Mouse (Mus musculus) CH12.LX (cell line): ENCODE results near the gene Nt5m. TPM values are rescaled to one million over a fixed set of nuclear protein-coding genes. Genes with fewer than 3 reads are reported as not detected.

ENCODE experiments used
- DNase-seq: peaks from one replicate; pipeline ENCODE4 v3.0.0-alpha.2; 2013; ENCODE audit errors: extremely low read depth
- H3K27ac ChIP-seq: 2 replicates; pipeline ENCODE4 v1.5.1; 2012; ENCODE audit warnings: low read depth, mild to moderate bottlenecking, control low read depth, moderate library complexity; ENCODE audit not compliant: insufficient read depth
- H3K27me3 ChIP-seq: replicated peaks from 2 replicates; pipeline ENCODE3; 2012; ENCODE audit warnings: inconsistent platforms
- H3K36me3 ChIP-seq, 2 experiments: replicated peaks in 1 of 2; 2 replicates each; pipeline versions ENCODE3 to v1.6.1; 2012; ENCODE audit warnings: inconsistent platforms in 1 of 2, low read length in 1 of 2, mild to moderate bottlenecking in 1 of 2, mixed read lengths in 1 of 2, moderate library complexity in 1 of 2; ENCODE audit not compliant: control insufficient read depth in 1 of 2, insufficient read depth in 1 of 2
- H3K4me1 ChIP-seq, 2 experiments: 2 replicates each; pipeline ENCODE4 v1.6.1; 2012; ENCODE audit warnings: inconsistent platforms in 1 of 2, moderate library complexity in 1 of 2; ENCODE audit not compliant: insufficient read depth in 2 of 2, control insufficient read depth in 1 of 2
- H3K4me2 ChIP-seq: 2 replicates; pipeline ENCODE4 v1.6.1; 2012; ENCODE audit warnings: low read depth, mild to moderate bottlenecking, control low read depth; ENCODE audit not compliant: poor library complexity, insufficient read depth, severe bottlenecking
- H3K4me3 ChIP-seq, 3 experiments: fragments of 150-350 bp in 1 of 3; sonication (generic) in 1 of 3; replicated peaks in 1 of 3; 2 replicates each; pipeline versions ENCODE3 to v1.5.1; 2011 to 2012; ENCODE audit warnings: low read depth in 2 of 3, low read length in 2 of 3, mild to moderate bottlenecking in 2 of 3, moderate library complexity in 2 of 3, control low read depth in 1 of 3, improper control_type of control experiment in 1 of 3, inconsistent platforms in 1 of 3, mixed read lengths in 1 of 3; ENCODE audit not compliant: poor library complexity in 1 of 3
- H3K79me2 ChIP-seq: replicated peaks from 2 replicates; pipeline ENCODE4 v1.6.1; 2012; ENCODE audit warnings: mild to moderate bottlenecking, moderate library complexity; ENCODE audit not compliant: control insufficient read depth, poor library complexity, insufficient read depth, severe bottlenecking; ENCODE audit errors: extremely low read depth
- H3K9ac ChIP-seq: 2 replicates; pipeline ENCODE4 v1.6.1; 2012; ENCODE audit warnings: low read depth, mild to moderate bottlenecking, control low read depth, moderate library complexity; ENCODE audit not compliant: insufficient read depth
- H3K9me3 ChIP-seq: replicated peaks from 2 replicates; pipeline ENCODE3; 2012; ENCODE audit warnings: low read length, inconsistent platforms, mixed read lengths
- CHD1 ChIP-seq: IDR thresholded peaks from 2 replicates; pipeline ENCODE4 v1.6.1; 2012; ENCODE audit warnings: low read depth, low read length, improper control_type of control experiment, inconsistent platforms
- CHD2 ChIP-seq: IDR thresholded peaks from 2 replicates; pipeline ENCODE4 v1.6.1; 2011; ENCODE audit warnings: low read length, improper control_type of control experiment
- CTCF ChIP-seq, 2 experiments: IDR thresholded peaks in 1 of 2; conservative IDR thresholded peaks in 1 of 2; 2 replicates each; pipeline ENCODE4 v1.5.1; 2011 to 2012; ENCODE audit warnings: low read depth in 2 of 2, low read length in 2 of 2, improper control_type of control experiment in 1 of 2, inconsistent platforms in 1 of 2, mild to moderate bottlenecking in 1 of 2, moderate library complexity in 1 of 2
- ELF1 ChIP-seq: IDR thresholded peaks from 2 replicates; pipeline ENCODE4 v1.6.1; 2014; ENCODE audit warnings: low read depth, mild to moderate bottlenecking, inconsistent platforms, low read length, improper control_type of control experiment
- ETS1 ChIP-seq: conservative IDR thresholded peaks from 2 replicates; pipeline ENCODE4 v1.6.1; 2012; ENCODE audit warnings: low read depth, mild to moderate bottlenecking, inconsistent platforms, low read length, improper control_type of control experiment, moderate library complexity
- GABPA ChIP-seq: IDR thresholded peaks from 2 replicates; pipeline ENCODE4 v1.6.1; 2012; ENCODE audit warnings: low read depth, low read length, improper control_type of control experiment, inconsistent platforms; ENCODE audit not compliant: insufficient replicate concordance
- HCFC1 ChIP-seq: IDR thresholded peaks from 2 replicates; pipeline ENCODE4 v1.6.1; 2012; ENCODE audit warnings: low read depth, mild to moderate bottlenecking, inconsistent platforms, low read length, improper control_type of control experiment
- JUND ChIP-seq: conservative IDR thresholded peaks from 2 replicates; pipeline ENCODE4 v1.6.1; 2011; ENCODE audit warnings: low read depth, low read length, improper control_type of control experiment
- MAFK ChIP-seq: IDR thresholded peaks from 2 replicates; pipeline ENCODE4 v1.6.1; 2011; ENCODE audit warnings: low read length, improper control_type of control experiment; ENCODE audit not compliant: insufficient replicate concordance
- MAX ChIP-seq: IDR thresholded peaks from 2 replicates; pipeline ENCODE4 v1.6.1; 2011; ENCODE audit warnings: low read length, improper control_type of control experiment
- MEF2A ChIP-seq: IDR thresholded peaks from 2 replicates; pipeline ENCODE4 v1.6.1; 2014; ENCODE audit warnings: low read depth, mild to moderate bottlenecking, inconsistent platforms, low read length, improper control_type of control experiment, borderline replicate concordance
- MXI1 ChIP-seq: IDR thresholded peaks from 2 replicates; pipeline ENCODE4 v1.6.1; 2011; ENCODE audit warnings: mild to moderate bottlenecking, low read depth, low read length, improper control_type of control experiment
- NELFE ChIP-seq: IDR thresholded peaks from 2 replicates; pipeline ENCODE4 v1.6.1; 2011; ENCODE audit warnings: low read depth, low read length, improper control_type of control experiment
- PAX5 ChIP-seq: IDR thresholded peaks from 2 replicates; pipeline ENCODE4 v1.6.1; 2012; ENCODE audit warnings: low read length, inconsistent platforms, mixed read lengths
- POLR2A ChIP-seq: IDR thresholded peaks from 2 replicates; pipeline ENCODE4 v1.6.1; 2011; ENCODE audit warnings: low read depth, mild to moderate bottlenecking, improper control_type of control experiment, low read length
- POLR2AphosphoS2 ChIP-seq: IDR thresholded peaks from 2 replicates; pipeline ENCODE4 v1.6.1; 2011; ENCODE audit warnings: low read depth, low read length, improper control_type of control experiment
- RAD21 ChIP-seq: IDR thresholded peaks from 2 replicates; pipeline ENCODE4 v1.6.1; 2011; ENCODE audit warnings: low read depth, mild to moderate bottlenecking, low read length, improper control_type of control experiment, moderate library complexity
- SMC3 ChIP-seq: IDR thresholded peaks from 2 replicates; pipeline ENCODE4 v1.6.1; 2011; ENCODE audit warnings: low read depth, low read length, improper control_type of control experiment
- TBP ChIP-seq: conservative IDR thresholded peaks from 2 replicates; pipeline ENCODE4 v1.6.1; 2011; ENCODE audit warnings: low read depth, low read length, improper control_type of control experiment
- TCF12 ChIP-seq: IDR thresholded peaks from 2 replicates; pipeline ENCODE4 v1.6.1; 2014; ENCODE audit warnings: low read depth, mild to moderate bottlenecking, inconsistent platforms, low read length, improper control_type of control experiment
- USF1 ChIP-seq: IDR thresholded peaks from 2 replicates; pipeline ENCODE4 v1.6.1; 2014; ENCODE audit warnings: low read depth, mild to moderate bottlenecking, inconsistent platforms, low read length, improper control_type of control experiment
- ZC3H11A ChIP-seq: IDR thresholded peaks from 2 replicates; pipeline ENCODE4 v1.6.1; 2012; ENCODE audit warnings: low read depth, mild to moderate bottlenecking, inconsistent platforms, low read length, improper control_type of control experiment
- ZKSCAN1 ChIP-seq: IDR thresholded peaks from 2 replicates; pipeline ENCODE4 v1.6.1; 2012; ENCODE audit warnings: low read depth, inconsistent platforms, low read length, improper control_type of control experiment, borderline replicate concordance
- ZMIZ1 ChIP-seq: IDR thresholded peaks from 2 replicates; pipeline ENCODE4 v1.6.1; 2012; ENCODE audit warnings: low read depth, mild to moderate bottlenecking, inconsistent platforms, low read length, improper control_type of control experiment
- dilution Hi-C: fragments of 300-500 bp; cut with MboI; formaldehyde crosslinking; loops from 2 replicates; pipeline ENCODE4 v1.14.3; 2020; ENCODE audit warnings: low sequenced_read_pairs; ENCODE audit not compliant: extremely low pct_unique_long_range_greater_than_20kb, extremely low pct_ligation_motif_present
- in situ Hi-C: fragments of 300-500 bp; cut with MboI; formaldehyde crosslinking; loops from 3 replicates; pipeline ENCODE4 v1.14.3; 2019; ENCODE audit warnings: low sequenced_read_pairs, low pct_ligation_motif_present, low pct_unique_long_range_greater_than_20kb, mixed read lengths
- polyA plus RNA-seq: library from polyadenylated mRNA; unstranded; fragments of >175 nt; gene quantifications from 2 replicates; pipeline ENCODE4 v1.2.1, GENCODE M21; 2012; ENCODE audit warnings: low read depth; ENCODE audit not compliant: insufficient read length
- total RNA-seq, 2 experiments: library from RNA; depleted of rRNA; stranded (reverse); fragments of 300-350 nt in 1 of 2; fragments of >200 nt in 1 of 2; gene quantifications; 2 replicates each; pipeline ENCODE4 v1.2.3; 2012 to 2014

The Nt5m gene
- total and polyA plus RNA-seq, 3 experiments: 22.3 to 25.7 (median 24.3) TPM

DNA sequence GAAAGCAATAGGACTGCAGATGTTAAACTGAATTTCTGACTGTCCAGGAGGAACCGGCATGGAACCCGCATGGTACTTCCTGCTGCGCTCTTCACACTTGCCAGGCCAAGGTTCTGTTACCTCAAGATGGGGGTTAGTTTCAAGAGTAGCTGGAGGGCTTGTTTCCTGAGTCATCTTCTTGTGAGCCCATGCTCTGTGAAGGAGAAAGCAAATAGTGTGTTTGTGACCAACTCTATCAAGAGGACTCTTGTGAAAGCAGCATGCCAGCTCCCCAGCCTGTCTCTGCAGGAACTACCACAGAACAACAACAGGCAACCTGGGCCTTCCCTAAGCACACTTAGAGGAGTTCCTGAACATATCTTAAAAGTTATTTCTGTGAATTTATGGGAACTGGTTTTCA lies 21.3 kb upstream of the Nt5m start:
- no peak overlapping the region for H3K9ac ChIP-seq
- dilution Hi-C loops: no loop called here
- H3K79me2 ChIP-seq: no peaks in the 10 kb centered on the region
- no peak for DNase-seq
- no peak overlapping the region for H3K4me3 ChIP-seq
- no peaks in the 10 kb centered on the region for H3K27me3 ChIP-seq
- H3K27ac ChIP-seq: no peak overlapping the region
- H3K9me3 ChIP-seq: no peaks in the 10 kb centered on the region
- in situ Hi-C loops: no loop called here
- peaks cover 66 to 78% of the 10 kb centered on the region in 2 experiments for H3K36me3 ChIP-seq
- no peak for TF ChIP-seq CHD1
- TF ChIP-seq GABPA: no peak
- TF ChIP-seq MEF2A: no peak
- TF ChIP-seq TCF12: no peak
- TF ChIP-seq USF1: no peak
- TF ChIP-seq NELFE: no peak
- TF ChIP-seq CHD2: no peak
- no peak for TF ChIP-seq RAD21
- TF ChIP-seq ZMIZ1: no peak
- no peak for TF ChIP-seq MXI1
- no peak for TF ChIP-seq JUND
- no peak for TF ChIP-seq POLR2AphosphoS2
- no peak for TF ChIP-seq MAFK
- no peak for TF ChIP-seq ETS1
- TF ChIP-seq ELF1: no peak
- no peak for TF ChIP-seq POLR2A
- TF ChIP-seq HCFC1: no peak
- no peak for TF ChIP-seq TBP
- no peaks in the 10 kb centered on the region for H3K4me1 ChIP-seq
- no peak overlapping the region for H3K4me2 ChIP-seq

DNA sequence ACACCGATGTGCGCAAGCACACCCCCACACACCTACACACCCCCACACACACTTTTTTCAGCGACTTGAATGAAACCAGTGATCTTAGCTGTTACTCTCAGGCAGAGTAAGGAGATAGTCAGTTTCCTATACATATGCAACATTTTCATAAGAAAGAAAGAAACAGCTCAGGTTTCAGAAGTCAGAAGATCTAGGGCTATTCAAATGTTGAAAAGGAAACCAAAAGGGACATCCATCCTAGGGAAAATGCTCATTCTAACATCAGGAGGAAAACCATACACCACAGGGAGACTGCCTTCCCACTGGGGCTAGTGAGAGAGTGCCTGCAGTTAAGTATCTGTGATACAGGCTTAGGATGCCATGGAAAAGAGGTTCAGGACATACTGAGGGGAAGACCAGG lies 17.6 kb upstream of the Nt5m start:
- Histone ChIP-seq H3K9me3 (no peaks in the 10 kb centered on the region), H3K4me2 (no peak overlapping the region), H3K27me3 (no peaks in the 10 kb centered on the region), H3K79me2 (peaks cover 2% of the 10 kb centered on the region; the same call in 1 of the 2 replicates), H3K27ac (no peak overlapping the region), H3K9ac (no peak overlapping the region), H3K36me3 (peaks cover 81 to 97% of the 10 kb centered on the region in 2 experiments), H3K4me1 (no peaks in the 10 kb centered on the region), H3K4me3 (no peak overlapping the region)
- dilution Hi-C loops: no loop called here
- DNase-seq: no peak
- TF ChIP-seq POLR2A (no peak), SMC3 (no peak), ZMIZ1 (no peak), JUND (no peak), MAX (no peak), CTCF (conservative IDR thresholded peaks at IDR 0.05 in 1 of 2, IDR thresholded peaks at IDR 0.05 in 1 of 2; ENCODE audit: low read depth in 2 of 2, low read length in 2 of 2) (no peak), TCF12 (no peak), ZKSCAN1 (no peak), TBP (no peak), ZC3H11A (no peak), PAX5 (no peak), MXI1 (no peak)
- in situ Hi-C loops: no loop called here
